Mouse (Mus musculus): ENCODE measurements around the gene Ivd.

Gene Ivd

DNA sequence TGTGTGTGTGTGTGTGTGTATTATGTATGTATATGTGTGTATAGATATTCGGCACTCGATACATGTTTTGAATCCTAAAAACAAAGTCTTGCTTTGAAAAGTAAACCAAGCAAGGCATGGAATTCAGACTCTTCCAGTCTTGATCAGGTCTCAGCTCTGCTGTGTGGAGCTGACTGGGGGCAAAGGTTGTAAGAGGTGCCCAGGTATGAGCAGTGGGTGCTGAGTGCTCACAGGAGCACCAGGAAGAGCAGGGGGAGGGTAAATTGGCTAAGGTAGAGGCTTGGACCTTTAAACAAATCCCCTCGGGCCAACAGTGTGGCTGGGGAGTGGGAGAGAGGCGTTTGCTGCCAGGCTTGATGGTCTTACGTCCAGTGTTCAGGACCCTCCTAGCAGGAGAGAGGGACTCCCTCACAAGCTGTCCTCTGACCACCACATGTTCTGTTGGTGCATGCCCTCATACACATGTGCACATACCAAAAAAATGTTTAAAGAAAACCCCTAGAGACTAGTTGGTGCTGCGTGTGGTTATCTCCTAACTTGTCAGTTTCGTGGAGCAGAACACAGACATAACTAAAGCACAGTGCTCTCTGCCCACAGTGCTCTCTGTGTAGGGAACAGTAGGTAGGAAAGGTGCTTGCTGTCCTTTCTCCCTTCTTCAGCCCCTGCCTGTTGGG lies 49.0 kb downstream of the Ivd start:
- no peak for DNase-seq (ENCODE audit: low spot score)

GRCm38 (mm10) chr2:118912706-118913105 lies 51.0 kb downstream of the Ivd start:
- no peak for DNase-seq (ENCODE audit: low spot score)

- no peak for DNase-seq (ENCODE audit: low spot score)
Measured at GRCm38 (mm10) chr2:118913551-118914276, 52.0 kb downstream of the Ivd start.

- no peak for DNase-seq (ENCODE audit: low spot score)
Measured at GRCm38 (mm10) chr2:118914685-118915084, 52.9 kb downstream of the Ivd start.

DNA sequence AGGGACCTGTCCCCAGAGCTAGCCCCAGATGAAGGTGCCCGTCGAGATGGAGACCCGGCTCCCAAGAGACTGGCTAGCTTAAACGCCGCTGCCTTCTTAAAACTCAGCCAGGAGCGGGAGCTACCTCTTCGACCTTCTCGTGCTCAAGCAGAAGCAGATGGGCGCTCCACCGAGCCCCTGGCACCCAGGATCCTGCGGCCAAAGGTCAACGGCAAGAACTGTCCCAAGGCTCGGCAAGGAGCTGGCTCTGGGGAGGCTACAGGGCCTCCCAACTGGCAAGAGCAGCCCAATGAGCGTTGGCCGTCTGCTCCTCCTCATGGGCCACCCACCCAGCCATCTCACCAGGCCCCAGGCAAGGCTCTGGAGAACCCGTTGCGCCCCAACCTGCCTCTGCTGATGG lies 54.7 kb downstream of the Ivd start:
- no peak for DNase-seq (ENCODE audit: low spot score)

- no peak for DNase-seq (ENCODE audit: low spot score)
Measured at GRCm38 (mm10) chr2:118918543-118918942, 56.8 kb downstream of the Ivd start.

GRCm38 (mm10) chr2:118920428-118920827 lies 58.7 kb downstream of the Ivd start:
- no peak for DNase-seq (ENCODE audit: low spot score)

- no peak for DNase-seq (ENCODE audit: low spot score)
Measured at GRCm38 (mm10) chr2:118925952-118926351, 64.2 kb downstream of the Ivd start.

DNA sequence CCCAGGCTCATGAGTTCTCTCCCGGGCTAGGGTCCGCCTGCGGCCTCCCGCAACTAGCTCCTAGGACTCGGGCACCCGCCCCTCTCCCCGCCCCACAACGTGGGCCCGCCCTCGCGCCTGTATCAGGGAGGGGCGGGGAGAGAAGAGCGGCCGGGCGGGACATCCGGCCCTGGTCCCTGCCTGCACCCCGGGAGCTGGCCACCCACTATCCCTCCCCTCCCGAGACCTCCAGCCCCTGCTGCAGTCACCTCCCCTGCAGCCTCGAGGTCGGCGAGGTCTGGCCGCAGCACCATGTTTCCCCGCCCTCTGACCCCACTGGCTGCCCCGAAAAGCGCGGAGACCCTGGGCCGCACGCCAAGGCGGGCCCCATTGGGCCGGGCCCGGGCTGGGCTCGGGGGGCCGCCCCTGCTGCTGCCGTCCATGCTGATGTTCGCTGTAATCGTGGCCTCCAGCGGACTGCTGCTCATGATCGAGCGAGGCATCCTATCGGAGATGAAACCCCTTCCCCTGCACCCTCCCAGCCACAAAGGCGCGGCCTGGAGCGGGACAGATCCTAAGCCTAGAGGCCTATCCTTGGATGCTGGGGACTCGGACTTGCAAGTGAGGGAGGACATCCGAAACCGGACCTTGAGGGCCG lies 64.7 kb downstream of the Ivd start, which contains the start of gene Chst14:
Gene Chst14, plus strand, starts transcription at position 136 of the 637 bp plus-strand sequence.
- peak; percentile 84 for DNase-seq (ENCODE audit: low spot score)

DNA sequence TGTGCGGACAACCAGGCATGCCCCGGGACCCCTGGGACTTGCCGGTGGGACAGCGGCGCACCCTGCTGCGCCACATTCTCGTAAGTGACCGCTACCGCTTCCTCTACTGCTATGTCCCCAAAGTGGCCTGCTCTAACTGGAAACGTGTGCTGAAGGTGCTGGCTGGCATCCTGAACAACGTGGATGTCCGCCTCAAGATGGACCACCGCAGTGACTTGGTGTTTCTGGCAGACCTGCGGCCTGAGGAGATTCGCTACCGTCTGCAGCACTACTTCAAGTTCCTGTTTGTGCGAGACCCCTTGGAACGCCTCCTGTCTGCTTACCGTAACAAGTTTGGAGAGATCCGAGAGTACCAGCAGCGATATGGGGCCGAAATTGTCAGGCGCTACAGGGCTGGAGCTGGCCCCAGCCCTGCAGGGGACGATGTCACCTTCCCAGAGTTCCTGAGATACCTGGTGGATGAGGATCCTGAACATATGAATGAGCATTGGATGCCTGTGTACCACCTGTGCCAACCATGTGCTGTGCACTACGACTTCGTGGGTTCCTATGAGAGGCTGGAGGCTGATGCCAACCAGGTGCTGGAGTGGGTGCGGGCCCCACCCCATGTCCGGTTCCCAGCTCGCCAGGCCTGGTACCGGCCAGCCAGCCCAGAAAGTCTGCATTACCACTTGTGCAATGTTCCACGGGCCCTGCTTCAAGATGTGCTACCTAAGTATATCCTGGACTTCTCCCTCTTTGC lies 65.4 kb downstream of the Ivd start:
- no peak for DNase-seq (ENCODE audit: low spot score)

Measured in testis, postnatal 10 days (tissue).